Comparison of ENCODE assay signal across 17 mouse cellular contexts in genomic region chr12:77297114-77297513, GRCm38 (mm10). TPM values are rescaled to one million over a fixed set of nuclear protein-coding genes. Genes with fewer than 3 reads are reported as not detected.
DNase-seq lines count a peak whose midpoint lies in the region; ATAC-seq and TF ChIP-seq lines count a peak whose summit lies in the region.
"Had no signal": no experiment of that assay in that cellular context is flagged by ENCODE, and none has a peak within 500 bp of the region (broad histone marks: within the 10 kb centered on the region; RNA-seq: fewer than 3 reads in every experiment).

No protein-coding gene starts in this region.

- no peaks in the 10 kb centered on the region for H3K36me3 ChIP-seq in midbrain, embryonic 11.5 days (ENCODE audit: control insufficient read depth, insufficient read depth, low read length)
- H3K36me3 ChIP-seq in midbrain, postnatal 0 days (ENCODE audit: insufficient read depth, low read length), result no peaks in the 10 kb centered on the region
- no peaks in the 10 kb centered on the region for H3K36me3 ChIP-seq in CH12.LX (replicated peaks in 1 of 2; ENCODE audit: control insufficient read depth in 1 of 2, insufficient read depth in 1 of 2, low read length in 1 of 2)

- no peak overlapping the region for H3K4me3 ChIP-seq in midbrain, embryonic 11.5 days (ENCODE audit: low read depth, low read length)
- H3K4me3 ChIP-seq in midbrain, postnatal 0 days (ENCODE audit: low read depth, low read length), result no peak overlapping the region
- H3K4me3 ChIP-seq in CH12.LX (replicated peaks in 1 of 3; ENCODE audit: low read depth in 2 of 3, low read length in 2 of 3, poor library complexity in 1 of 3), result no peak overlapping the region

- WGBS in midbrain, embryonic 11.5 days, result 87% methylated on average over 4 of the region's 4 CpGs
- 90% methylated on average over 4 of the region's 4 CpGs for WGBS in midbrain, postnatal 0 days

- no peak for TF ChIP-seq RAD21 in CH12.LX (IDR thresholded peaks at IDR 0.05; ENCODE audit: low read depth, low read length)

- H3K79me2 ChIP-seq in CH12.LX (replicated peaks; ENCODE audit: control insufficient read depth, extremely low read depth, insufficient read depth, poor library complexity, severe bottlenecking), result peaks cover 31% of the 10 kb centered on the region

- H3K4me2 ChIP-seq in midbrain, embryonic 11.5 days, result no peak overlapping the region
- H3K4me2 ChIP-seq in midbrain, postnatal 0 days (ENCODE audit: low read depth, low read length, poor library complexity, severe bottlenecking), result no peak overlapping the region
- peak overlapping the region; percentile 41 for H3K4me2 ChIP-seq in CH12.LX (ENCODE audit: insufficient read depth, low read depth, poor library complexity, severe bottlenecking)

- peak; percentile 70 for DNase-seq in midbrain, embryonic 11.5 days (ENCODE audit: low spot score, missing footprints)
- no peak for DNase-seq in midbrain, postnatal 0 days (ENCODE audit: low spot score)
- DNase-seq in CH12.LX (ENCODE audit: extremely low read depth), result no peak
- no peak for DNase-seq in right cerebral cortex, postnatal 36 days (ENCODE audit: low spot score in 2 of 2)
- DNase-seq: adrenal gland, adult 8-10 months; adrenal gland, postnatal 10 days; adrenal gland, postnatal 14 days; adrenal gland, postnatal 25 days; B cell, adult 2 months; cerebellum, adult 11 months; cerebellum, adult 11-12 months; cerebellum, adult 18-20 months; cerebellum, adult 2 months had no signal

- H3K9ac ChIP-seq in midbrain, embryonic 11.5 days (ENCODE audit: low read length), result no peak overlapping the region
- H3K9ac ChIP-seq in midbrain, postnatal 0 days (replicated peaks; ENCODE audit: low read length, poor library complexity, severe bottlenecking), result no peak overlapping the region
- H3K9ac ChIP-seq in CH12.LX (ENCODE audit: insufficient read depth, low read depth), result peak overlapping the region; percentile 71; the same call in 1 of the 2 replicates

- in situ Hi-C loops in CH12.LX (cut with MboI; ENCODE audit: low pct_ligation_motif_present, low pct_unique_long_range_greater_than_20kb, low sequenced_read_pairs), result no loop called here

- dilution Hi-C loops in CH12.LX (cut with MboI; ENCODE audit: extremely low pct_ligation_motif_present, extremely low pct_unique_long_range_greater_than_20kb, low sequenced_read_pairs), result no loop called here

- TF ChIP-seq POLR2A in CH12.LX (IDR thresholded peaks at IDR 0.05; ENCODE audit: low read depth, low read length), result no peak

- no peak for ATAC-seq in midbrain, embryonic 11.5 days (ENCODE audit: low FRiP score)
- ATAC-seq in midbrain, postnatal 0 days (ENCODE audit: low FRiP score), result no peak
- ATAC-seq: activated CD4-positive, CD25-positive, alpha-beta regulatory T cell, adult 4 months; CD4-positive, CD25-positive, alpha-beta regulatory T cell, adult 4 months; Patski had no signal

- no peak for TF ChIP-seq EP300 in CH12.LX (IDR thresholded peaks at IDR 0.05; ENCODE audit: low read length)

- no peaks in the 10 kb centered on the region for H3K27me3 ChIP-seq in midbrain, embryonic 11.5 days (ENCODE audit: control insufficient read depth, insufficient read depth, low read length)
- no peaks in the 10 kb centered on the region for H3K27me3 ChIP-seq in midbrain, postnatal 0 days (ENCODE audit: insufficient read depth, low read length)
- H3K27me3 ChIP-seq in CH12.LX (replicated peaks), result no peaks in the 10 kb centered on the region
- H3K27me3 ChIP-seq: Patski had no signal

- H3K27ac ChIP-seq in midbrain, embryonic 11.5 days (ENCODE audit: low read depth, low read length), result no peak overlapping the region
- no peak overlapping the region for H3K27ac ChIP-seq in midbrain, postnatal 0 days (ENCODE audit: low read depth, low read length)
- H3K27ac ChIP-seq in CH12.LX (ENCODE audit: insufficient read depth, low read depth), result peak overlapping the region; percentile 95

- no peaks in the 10 kb centered on the region for H3K9me3 ChIP-seq in midbrain, embryonic 11.5 days (ENCODE audit: control insufficient read depth, low read length)
- no peaks in the 10 kb centered on the region for H3K9me3 ChIP-seq in midbrain, postnatal 0 days (ENCODE audit: low read length)
- H3K9me3 ChIP-seq in CH12.LX (replicated peaks; ENCODE audit: low read length), result no peaks in the 10 kb centered on the region
- H3K9me3 ChIP-seq: G1E had no signal

- H3K4me1 ChIP-seq in midbrain, embryonic 11.5 days (ENCODE audit: control insufficient read depth, insufficient read depth, low read length), result no peaks in the 10 kb centered on the region
- H3K4me1 ChIP-seq in midbrain, postnatal 0 days (ENCODE audit: insufficient read depth, low read length), result no peaks in the 10 kb centered on the region
- peaks cover 5 to 65% of the 10 kb centered on the region in 2 experiments; a peak in 3 of 4 replicates for H3K4me1 ChIP-seq in CH12.LX (ENCODE audit: control insufficient read depth in 1 of 2, insufficient read depth in 2 of 2)

- TF ChIP-seq CTCF in midbrain, postnatal 0 days (IDR thresholded peaks at IDR 0.05), result no peak
- no peak for TF ChIP-seq CTCF in CH12.LX (conservative IDR thresholded peaks at IDR 0.05 in 1 of 2, IDR thresholded peaks at IDR 0.05 in 1 of 2; ENCODE audit: low read depth in 2 of 2, low read length in 2 of 2)

TF ChIP-seq in CH12.LX, 34 proteins besides CTCF, POLR2A, EP300 and RAD21:
- TF ChIP-seq TBP (conservative IDR thresholded peaks at IDR 0.05; ENCODE audit: low read depth, low read length) (peak; percentile 63; the same call in 1 of the 2 replicates), GABPA (IDR thresholded peaks at IDR 0.05; ENCODE audit: insufficient replicate concordance, low read depth, low read length) (no peak), MAFK (IDR thresholded peaks at IDR 0.05; ENCODE audit: insufficient replicate concordance, low read length) (no peak), BHLHE40 (IDR thresholded peaks at IDR 0.05; ENCODE audit: low read depth, low read length) (no peak)

RNA-seq across cellular contexts. Expression of gene Fut8, which starts 59.2 kb away (rescaled TPM):
- polyA plus RNA-seq in midbrain, embryonic 11.5 days (2014; fragmentation: Nextera tagmentation; extraction: Ambion mirVana), result 34.7 and 35.7 TPM in 2 replicates
- 62.3 and 74.1 TPM in 2 replicates for total RNA-seq in midbrain, postnatal 0 days (2014; rRNA removed)
- 73.4 and 74.1 TPM in 2 replicates for polyA plus RNA-seq in midbrain, postnatal 0 days (2015; fragmentation: Nextera tagmentation; extraction: Ambion mirVana)
- total RNA-seq in CH12.LX (2012; rRNA removed), result 40.2 and 60.6 TPM in 2 replicates
- 124 TPM in 2 replicates for total RNA-seq in CH12.LX (2014; rRNA removed)
- polyA plus RNA-seq in CH12.LX (2012; ENCODE audit: insufficient read length, low read depth), result 75.4 and 86.0 TPM in 2 replicates
